Mouse (Mus musculus): Measurements from ENCODE around the gene Gnaz.

Gnaz gene

DNA sequence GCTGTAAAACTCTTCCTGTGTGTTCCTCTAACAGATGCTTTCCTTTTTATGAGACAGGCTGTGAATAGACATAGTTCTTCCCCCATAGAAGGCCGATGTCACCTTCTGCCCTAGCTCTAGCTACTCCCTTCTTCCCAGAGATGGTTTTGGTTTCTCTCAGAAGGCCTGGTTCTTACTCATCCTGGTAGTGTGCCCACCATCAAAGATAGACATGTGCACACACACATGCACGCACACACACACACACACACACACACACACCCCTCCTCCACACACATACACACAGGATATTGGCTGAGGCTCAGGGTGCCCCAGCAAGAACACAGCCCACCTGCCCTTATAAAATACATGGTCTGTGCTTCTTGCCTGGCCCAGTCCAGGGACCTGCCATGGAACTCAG is 2.3 kb downstream of the Gnaz start:
- DNase-seq (ENCODE audit: low spot score in 2 of 2), result no peak

DNA sequence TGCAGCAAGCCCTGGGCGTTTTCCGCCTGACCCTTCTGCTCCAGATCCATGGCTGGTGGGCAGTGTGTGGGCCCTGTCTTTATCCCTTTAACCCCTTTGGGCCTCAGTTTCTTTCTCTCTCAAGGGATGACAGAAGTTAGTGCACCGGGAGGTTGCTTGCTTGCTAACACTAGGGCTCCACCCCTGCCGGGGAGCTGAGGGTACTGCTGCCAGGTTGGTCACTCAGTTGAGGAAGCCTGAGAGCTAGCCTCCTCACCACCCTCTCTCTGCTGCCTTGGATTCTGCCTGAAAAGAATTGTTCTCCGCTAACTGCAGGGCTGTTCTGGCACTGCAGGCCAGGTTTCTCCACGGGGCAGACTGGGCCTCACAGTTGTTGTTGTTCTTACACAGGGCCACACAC is 6.0 kb downstream of the Gnaz start:
- DNase-seq (ENCODE audit: low spot score in 2 of 2), result no peak

DNA sequence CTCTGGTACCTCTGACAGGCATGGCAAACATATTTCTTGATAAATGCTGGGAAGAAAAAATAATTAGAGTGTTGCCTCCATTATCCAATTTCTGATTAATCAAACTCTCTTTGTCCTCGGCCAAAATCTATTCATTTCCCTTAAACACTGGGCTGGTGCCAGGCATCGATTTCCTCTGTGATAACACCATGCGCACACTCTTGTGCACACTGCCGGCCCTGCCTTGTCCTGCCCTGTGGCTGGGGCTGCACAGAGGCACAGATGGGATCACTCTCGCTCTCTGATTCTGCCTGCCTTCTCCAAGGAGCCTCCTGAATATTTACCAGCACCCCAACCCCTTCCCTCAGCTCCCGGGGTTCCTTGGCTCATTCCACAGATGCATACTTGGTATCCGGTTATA is 8.6 kb downstream of the Gnaz start:
- DNase-seq (ENCODE audit: low spot score in 2 of 2), result no peak

DNA sequence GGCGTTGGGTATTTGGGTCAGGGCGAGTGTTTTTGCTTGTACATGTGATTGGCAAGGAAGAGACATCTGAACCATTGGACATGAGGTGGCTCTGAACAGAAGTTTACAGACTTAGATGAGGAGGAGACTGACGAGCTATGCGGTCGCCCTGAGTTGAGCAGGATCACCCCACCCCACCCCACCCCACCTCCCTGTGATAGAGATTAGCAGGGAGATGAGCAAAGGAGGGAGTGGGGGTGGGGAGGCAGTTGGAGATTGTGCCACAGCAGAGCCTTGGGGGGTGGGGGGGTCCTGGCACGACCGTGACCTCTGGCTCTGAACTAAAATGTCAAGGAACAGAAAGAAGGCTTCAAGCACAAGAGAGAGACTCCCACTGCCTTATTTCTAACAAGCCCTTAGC is 9.5 kb downstream of the Gnaz start:
- DNase-seq (ENCODE audit: low spot score in 2 of 2), result no peak

DNA sequence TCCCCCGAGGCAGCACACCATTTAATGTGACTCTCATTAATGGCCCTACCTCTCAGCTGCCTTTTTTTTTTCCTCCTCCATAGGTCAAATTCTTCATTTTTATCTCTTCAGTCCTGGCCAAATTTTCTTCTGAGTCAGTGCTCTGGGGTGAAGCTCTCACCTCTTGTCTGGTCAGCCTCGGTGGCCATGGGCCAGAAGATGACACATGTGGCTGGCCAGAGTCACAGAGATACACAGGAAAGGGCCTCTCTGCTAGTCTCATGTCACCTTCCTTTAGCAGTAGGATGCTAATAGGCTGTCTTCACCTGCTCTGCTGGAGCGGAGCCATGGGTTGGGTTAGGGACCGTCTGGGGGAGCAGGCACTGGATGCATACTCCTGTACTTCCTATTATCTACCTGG is 11.1 kb downstream of the Gnaz start:
- DNase-seq (ENCODE audit: low spot score in 2 of 2), result no peak

DNA sequence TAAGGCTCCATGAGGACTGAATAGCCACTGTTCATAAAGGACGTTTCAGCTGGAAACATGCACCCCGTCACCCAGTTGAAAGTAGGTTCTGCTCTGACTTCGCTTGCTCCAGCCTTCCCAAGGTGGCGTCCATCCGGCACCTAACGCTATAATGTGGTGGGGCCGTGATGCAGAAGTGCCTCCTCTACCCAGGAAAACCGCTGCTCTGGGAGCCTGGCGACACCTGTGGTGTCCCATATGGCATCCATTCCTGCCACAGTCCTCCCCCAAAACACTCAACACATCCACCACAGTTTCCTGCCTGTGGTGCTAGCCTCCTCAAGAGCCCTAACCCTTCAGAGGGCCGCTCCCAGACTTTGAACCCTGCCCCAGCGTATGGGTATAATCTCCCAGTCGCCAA is 14.2 kb downstream of the Gnaz start:
- no peak for DNase-seq (ENCODE audit: low spot score in 2 of 2)

DNA sequence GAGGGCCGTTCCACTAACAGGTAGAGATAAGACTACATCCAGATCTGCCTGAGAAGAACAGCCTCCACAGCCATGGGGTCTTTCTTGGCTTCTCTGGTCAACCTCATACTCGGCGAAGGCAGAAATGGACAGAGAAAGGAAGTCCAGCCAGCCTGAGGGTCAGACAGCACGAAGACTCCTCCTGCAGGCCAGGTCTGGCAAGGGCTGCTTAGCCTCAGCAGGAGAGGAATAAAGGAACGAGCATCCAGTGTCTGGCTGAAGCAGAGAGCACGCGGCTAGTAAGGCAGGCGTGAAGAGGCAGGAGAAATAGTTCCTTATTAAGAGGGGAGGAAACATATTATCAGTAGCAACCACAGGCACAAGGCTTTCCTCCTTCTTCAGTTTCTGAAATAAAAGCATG is 16.2 kb downstream of the Gnaz start:
- no peak for DNase-seq (ENCODE audit: low spot score in 2 of 2)

DNA sequence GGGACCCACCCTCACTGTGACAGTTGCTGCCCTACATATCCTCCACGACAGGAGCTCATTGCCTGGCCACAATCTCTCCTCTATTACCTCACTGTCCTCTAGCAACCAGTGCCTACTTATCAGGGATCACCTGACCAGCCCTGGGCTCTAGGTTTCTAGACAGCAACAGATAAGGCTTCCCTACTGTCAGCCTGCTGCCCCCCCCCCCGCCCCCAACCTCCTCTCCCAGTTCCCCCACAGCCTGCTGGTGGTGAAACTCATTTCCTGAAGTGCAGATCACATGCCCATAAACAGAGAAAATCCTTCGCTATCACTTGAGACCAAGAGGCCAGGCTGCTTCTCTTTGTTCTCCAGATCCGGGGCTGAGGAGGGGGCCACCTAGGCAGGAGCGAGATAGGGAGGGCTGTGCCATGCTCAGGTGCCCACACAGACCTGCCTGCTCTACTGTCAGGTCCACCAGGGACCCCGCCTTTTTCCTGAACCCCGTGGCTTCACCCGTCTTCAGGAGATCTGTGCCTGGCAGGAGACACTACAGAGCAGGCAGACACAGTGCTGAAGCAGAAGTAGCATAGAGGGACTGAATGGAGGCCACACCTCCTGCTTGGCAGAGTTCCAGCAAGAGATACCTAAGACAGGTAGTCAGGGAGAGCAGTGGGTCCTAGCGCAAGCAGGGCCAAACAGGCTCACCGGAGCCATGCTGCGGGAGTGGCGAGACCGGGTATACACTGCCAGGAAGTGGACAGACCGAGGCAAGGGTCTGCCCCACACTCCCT is 20.9 kb downstream of the Gnaz start:
- DNase-seq (ENCODE audit: low spot score in 2 of 2), result no peak

DNA sequence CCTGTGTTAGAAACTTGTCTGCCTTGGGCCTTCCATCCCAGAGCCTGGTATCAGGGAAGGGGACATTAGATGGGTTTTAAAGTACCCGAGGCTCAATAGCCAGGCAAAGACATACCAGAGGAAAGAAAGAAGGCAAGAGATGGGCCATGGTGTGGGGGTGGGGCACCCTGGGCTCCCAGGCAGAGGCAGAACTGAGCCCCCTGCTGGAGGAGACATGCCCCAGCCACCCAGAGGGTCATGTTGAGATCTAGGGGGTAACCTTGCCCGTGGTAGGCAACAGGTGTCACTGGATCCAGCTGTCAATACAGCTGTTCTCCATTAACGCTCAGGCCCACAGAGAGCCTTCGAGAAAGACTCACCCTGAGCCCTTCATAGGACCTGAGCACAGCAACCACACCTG is 22.8 kb downstream of the Gnaz start:
- no peak for DNase-seq (ENCODE audit: low spot score in 2 of 2)

DNA sequence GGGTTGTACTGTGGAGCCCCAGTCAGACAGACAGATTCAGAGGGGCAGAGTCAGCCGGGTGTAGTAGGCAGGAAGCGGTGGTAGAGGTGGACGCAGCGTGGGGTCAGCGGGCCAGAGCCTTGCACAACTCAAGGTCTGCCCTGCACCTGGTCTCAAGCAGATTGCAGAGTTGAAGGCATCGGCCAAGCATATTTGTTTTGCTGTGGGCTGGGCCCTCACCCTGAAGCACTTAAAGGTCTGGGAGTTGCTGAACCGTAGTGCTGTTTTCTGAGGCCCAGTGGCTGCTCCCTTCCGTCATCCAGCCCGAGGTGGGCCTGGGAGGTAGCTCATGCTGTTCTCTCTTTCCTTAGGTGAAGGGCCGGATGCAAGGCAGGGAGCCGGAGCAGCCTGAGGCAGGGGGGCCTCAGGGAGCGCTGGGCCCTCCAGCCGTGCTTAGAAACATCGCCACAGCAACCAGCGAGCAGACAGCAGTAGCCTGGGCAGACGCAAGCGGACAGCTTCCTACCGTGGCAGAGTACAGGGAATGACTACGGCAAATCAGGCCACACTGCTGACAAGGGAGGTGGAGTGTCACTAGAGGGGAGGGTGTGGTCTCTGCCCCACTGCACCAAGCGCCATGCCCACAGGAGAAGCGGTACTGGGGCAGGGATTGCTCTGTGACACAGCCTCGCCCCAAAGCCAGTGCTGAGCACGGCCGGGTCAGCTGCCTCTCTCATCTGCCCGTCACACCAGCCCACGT is 23.8 kb downstream of the Gnaz start:
- DNase-seq (ENCODE audit: low spot score in 2 of 2), result no peak

DNA sequence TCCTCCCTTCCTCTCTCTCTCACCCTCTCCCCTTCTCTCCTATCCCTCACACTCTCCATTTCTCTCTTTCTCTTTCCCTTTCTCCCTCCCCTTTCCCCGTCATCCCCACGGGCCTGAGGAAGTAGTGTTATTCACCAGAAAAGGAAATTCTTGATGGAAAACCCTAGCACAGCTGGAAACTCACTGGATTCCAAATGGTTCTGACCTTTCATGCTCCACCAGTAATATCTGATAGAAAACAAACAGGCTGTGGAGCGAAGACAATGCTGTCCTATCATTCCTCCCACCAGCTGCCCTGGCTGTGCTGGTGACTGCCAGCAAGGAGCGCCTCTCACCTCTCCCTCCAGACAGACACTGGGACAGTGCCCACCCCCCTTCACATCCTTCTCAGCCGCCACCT is 27.9 kb downstream of the Gnaz start:
- DNase-seq (ENCODE audit: low spot score in 2 of 2), result peak; percentile 4 to 12

DNA sequence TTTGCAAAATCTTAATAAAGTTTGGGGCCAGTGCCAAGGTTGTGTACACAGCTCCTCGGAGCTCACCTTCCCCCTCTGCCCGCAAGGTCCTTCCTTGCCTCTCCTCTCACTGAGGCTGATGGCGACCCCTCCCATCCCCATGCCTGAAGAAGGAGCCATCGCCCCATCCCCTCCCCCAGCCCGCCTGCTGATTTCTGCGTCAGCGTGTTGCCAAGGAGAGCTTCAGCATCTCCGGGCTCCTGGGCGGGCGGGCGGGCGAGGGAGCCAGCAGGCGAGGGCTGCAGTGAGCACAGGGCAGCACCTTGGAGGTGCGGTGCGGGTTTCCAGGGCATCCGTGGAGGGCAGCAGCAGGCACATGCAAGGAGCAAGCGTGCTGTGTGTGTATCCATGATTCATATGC is 28.4 kb downstream of the Gnaz start:
- no peak for DNase-seq (ENCODE audit: low spot score in 2 of 2)

DNA sequence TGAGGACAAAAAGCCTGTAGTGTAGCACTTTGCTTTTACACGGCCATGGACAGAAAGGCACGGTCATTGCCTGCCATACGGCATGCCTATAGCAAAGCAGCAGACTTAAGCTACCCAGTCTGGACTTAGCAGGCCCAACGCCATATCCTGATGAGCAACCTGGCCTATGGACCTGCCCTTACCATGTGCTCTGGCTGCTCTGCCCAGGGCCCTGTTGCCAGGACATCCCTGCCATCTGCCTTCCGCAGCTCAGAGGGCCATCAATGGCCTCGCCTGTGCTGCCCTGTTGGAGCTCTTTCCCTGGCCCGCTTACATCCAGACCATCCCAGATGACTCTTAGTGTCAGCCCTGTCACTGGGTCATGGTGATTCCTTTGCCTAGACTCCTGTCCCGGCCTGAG is 34.4 kb downstream of the Gnaz start:
- no peak for DNase-seq (ENCODE audit: low spot score in 2 of 2)

DNA sequence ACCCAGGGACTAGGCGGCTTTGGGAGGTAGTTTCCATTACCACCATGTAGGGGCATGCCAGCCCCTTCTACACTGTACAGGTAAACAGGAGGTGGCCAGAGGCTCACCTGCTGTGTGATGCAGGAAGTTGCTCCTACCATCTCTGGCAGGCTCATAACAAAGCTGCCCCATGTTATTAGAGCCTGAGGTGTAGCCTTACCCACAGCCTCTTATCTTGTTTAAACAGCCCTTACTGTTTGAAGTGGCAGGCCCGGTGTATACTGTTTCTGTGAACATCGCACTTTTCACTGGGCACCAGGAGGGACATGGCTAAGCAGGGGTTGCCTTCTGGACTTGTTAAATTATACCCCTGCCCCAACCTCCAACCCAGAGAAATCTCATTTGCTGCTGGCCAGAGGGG is 37.1 kb downstream of the Gnaz start:
- DNase-seq (ENCODE audit: low spot score in 2 of 2), result no peak

DNA sequence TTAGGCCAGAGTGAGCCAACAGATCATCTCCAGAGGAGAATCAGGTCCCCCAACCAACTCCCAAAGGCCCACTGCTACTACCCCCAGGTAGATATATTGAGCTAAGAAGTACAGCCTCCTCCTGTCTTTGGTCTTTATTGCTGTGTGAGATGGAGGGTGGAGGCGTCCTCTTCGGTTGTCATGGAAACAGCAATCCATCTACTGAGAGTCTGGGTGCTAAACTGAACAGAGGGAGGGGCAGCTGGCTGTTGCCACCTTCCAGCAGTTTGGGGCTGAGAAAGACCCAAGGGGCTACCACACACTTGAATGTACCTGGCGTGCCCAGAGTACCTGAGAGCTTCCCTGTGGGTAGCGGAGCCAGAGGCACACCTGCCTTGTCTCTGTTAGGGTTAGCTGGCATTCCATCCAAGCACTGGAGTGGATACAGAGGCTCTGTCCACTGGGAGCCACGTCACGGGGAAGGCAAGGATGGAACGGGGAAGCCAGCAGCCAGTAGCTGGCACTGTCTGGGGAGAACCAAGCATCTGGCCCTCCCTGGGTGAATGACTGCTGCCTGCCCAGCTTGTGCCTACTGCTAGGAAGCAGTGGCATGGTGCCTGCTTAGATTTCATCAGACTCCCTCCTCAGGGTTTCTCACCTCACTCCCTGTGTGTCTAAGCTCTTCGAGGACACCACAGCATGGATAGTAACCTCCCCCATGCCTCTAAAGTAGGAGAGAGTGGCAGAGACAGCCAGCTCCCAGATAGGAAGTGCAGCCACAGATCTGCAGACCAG is 40.1 kb downstream of the Gnaz start:
- no peak for DNase-seq (ENCODE audit: low spot score in 2 of 2)

DNA sequence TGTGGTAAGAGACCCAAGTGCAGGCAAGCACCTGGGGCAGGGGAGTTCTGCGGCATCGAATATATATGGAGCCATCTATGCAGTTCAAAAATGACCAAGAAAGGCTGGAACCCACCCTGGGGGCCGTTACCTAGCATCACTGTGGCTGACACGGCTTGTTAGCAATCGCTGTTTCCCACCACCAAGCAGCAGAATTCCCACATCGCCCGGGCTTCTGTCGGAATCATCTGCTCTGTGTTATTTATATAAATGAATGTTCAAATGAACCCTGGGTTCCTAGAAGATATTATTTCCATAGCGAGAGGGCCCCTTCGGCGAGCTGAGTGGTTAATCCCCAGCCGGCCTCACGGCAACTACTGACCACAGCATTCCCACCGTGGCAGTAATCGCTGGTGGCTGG is 43.7 kb downstream of the Gnaz start:
- DNase-seq (ENCODE audit: low spot score in 2 of 2), result no peak

DNA sequence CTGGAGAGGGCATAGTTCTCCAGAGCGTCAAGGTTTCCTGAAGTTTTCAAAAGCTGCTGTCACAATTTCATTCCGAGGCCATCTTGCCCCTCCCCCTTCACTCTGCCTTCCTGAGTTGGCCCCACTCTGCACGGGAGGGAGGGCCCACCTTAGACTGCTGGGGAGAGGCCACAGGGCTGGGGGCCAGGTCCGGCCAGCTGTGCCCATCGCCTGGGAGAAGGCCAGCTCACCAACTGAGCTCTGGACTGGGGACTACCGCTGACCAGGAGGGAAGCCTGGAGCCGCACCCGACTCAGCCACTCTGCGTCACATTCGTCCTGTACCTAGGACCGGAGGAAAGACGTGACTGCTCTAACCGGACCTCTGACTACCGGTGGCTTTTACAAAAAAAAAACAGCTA is 48.5 kb downstream of the Gnaz start:
- no peak for DNase-seq (ENCODE audit: low spot score in 2 of 2)

DNA sequence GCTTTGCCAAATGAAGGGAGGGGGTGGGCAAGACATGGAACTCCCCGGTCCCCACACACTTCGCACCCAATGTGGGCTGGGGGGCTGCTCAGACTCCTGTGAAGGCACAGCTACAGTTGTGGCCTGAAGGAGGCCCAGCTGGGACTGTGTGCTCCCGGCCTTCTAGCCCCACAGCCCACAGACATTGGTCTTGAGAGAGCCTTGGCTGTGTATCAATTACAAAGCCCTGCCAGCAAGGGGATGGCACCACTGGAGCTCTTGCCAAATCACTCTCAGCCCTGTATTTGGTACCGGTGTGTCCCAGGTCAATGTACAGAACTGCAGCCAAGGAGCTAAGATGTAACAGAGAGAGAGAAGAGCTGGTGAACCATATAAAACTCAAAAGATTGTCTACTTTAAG is 49.5 kb downstream of the Gnaz start:
- no peak for DNase-seq (ENCODE audit: low spot score in 2 of 2)

DNA sequence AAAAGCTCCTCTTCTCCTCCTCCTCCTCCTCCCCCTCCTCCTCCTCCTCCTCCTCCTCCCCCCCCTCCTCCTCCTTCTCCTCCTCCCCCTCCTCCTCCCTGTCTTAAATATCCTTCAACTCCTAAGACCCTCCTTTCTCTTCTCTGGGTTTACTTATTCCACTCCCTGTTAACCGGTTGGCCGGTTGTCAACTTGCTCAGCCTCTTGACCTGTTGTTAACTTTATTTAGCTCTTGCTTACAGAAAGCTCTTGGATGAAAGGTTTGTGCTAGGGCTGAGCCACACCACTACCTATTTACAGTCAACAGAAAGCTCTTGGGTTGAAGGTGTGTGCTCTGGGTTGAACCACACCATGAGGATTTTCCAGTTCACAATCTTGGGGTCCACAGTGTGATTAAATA is 53.3 kb downstream of the Gnaz start:
- no peak for DNase-seq (ENCODE audit: low spot score in 2 of 2)

DNA sequence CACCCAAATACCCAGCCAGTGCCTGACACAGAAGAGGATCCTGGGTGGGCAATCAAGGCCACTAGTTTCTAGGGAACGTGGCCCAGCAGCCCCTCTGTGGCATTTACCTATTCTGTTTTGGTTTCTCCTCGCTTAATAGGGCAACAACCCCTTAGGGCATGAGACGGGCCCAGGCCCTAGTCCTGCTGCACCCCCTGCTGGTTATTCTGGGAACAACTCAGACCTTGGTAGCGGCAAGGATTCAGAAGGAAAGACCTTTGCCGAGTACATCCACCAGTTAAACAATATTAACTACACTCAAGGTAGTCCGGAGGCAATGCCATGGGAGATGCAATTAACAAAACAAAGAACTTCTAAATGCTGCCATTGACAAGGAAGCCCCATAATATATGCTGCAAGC is 54.2 kb downstream of the Gnaz start:
- peak in 1 of 2 experiments; percentile 54 for DNase-seq (ENCODE audit: low spot score in 2 of 2)

DNA sequence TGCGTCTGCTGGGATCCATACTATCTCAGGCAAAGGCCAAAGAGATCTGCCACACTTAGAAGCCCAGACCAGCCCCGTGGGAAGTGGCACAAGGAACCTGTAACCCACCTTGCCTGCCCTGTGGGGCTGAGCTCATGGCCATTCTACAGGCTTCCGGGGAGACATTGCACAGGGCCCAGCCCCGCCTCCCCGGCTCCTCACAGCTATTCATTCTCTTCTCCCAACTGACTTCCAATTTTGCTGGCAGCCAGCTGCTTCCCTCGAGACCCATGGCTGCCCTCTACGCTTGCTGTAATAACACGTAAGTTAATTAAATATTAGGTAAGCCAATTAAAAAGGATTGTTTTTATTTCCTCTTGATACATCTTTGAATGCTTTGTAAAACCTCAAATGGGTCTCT is 59.5 kb downstream of the Gnaz start:
- DNase-seq (ENCODE audit: low spot score in 2 of 2), result no peak

DNA sequence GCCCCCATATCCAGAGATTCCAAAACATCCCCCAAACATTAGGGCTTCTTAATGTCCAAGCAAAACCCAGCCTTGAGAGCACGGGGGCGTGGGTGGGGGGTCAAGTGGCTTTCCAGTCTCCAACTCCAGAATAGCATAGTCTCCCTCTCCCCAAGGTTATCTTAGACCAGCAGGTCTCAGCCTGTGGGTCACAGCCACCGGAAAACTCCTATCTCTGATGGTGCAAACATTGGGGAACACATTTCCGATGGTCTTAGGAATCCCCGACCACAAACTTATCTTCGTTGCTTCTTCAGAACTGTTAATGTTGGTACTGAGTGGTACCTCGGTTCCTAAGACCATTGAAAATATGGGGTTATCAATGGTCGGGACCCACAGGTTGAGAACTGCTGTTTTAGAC is 61.8 kb downstream of the Gnaz start:
- no peak for DNase-seq (ENCODE audit: low spot score in 2 of 2)

DNA sequence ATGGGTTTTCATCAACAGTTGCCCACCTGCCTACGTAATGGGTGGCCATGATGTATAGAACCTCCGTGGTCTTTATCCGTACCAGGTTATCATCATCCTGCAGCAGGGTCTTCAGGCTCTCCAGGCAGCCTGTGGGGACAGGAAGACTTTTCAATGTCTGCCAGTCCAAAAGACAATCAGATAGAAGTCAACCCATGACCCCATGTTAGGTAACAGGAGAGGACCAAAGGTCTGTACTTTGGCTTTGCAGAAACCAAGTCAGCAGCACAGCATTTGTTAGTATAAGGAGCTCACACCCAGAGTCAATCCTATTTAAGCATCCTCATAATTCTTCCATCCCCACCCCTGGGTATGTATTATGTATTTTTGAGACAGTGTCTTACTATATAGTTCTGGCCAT is 62.7 kb downstream of the Gnaz start:
- no peak for DNase-seq (ENCODE audit: low spot score in 2 of 2)

Measured in heart, adult 9 months (tissue).